Mouse (Mus musculus) heart, embryonic 16.5 days (tissue): ENCODE data around the gene Sufu. TPM values are rescaled to one million over a fixed set of nuclear protein-coding genes. Genes with fewer than 3 reads are reported as not detected.

Experiments
- ATAC-seq: fragments of 200-750 bp; cut with Nextera tagmentation; replicated peaks from 2 replicates; pipeline ENCODE4 v1.8.0; 2017; ENCODE audit warnings: moderate number of reproducible peaks; ENCODE audit not compliant: insufficient read depth, low FRiP score; ENCODE audit errors: extremely low read depth
- H3K27ac ChIP-seq: fragments of 300-500 bp; sonication (generic); 2 replicates; pipeline ENCODE4 v1.5.1; 2014; ENCODE audit warnings: mild to moderate bottlenecking, low read length, control low read depth, moderate library complexity
- H3K27me3 ChIP-seq: fragments of 300-500 bp; sonication (generic); 2 replicates; pipeline ENCODE4 v1.6.1; 2014; ENCODE audit warnings: low read length, mixed read lengths; ENCODE audit not compliant: control insufficient read depth, insufficient read depth
- H3K36me3 ChIP-seq: fragments of 300-500 bp; sonication (generic); 2 replicates; pipeline ENCODE4 v1.6.1; 2014; ENCODE audit not compliant: control insufficient read depth, insufficient read depth
- H3K4me1 ChIP-seq: fragments of 300-500 bp; sonication (generic); 2 replicates; pipeline ENCODE4 v1.6.1; 2014; ENCODE audit warnings: low read length, mixed read lengths; ENCODE audit not compliant: control insufficient read depth, insufficient read depth
- H3K4me2 ChIP-seq: fragments of 300-500 bp; sonication (generic); 2 replicates; pipeline ENCODE4 v1.6.1; 2014; ENCODE audit warnings: low read depth, mild to moderate bottlenecking, control low read depth, low read length
- H3K4me3 ChIP-seq: fragments of 300-500 bp; sonication (generic); 2 replicates; pipeline ENCODE4 v1.5.1; 2014; ENCODE audit warnings: mild to moderate bottlenecking, control low read depth, low read length
- H3K9ac ChIP-seq: fragments of 300-500 bp; sonication (generic); 2 replicates; pipeline ENCODE4 v1.6.1; 2014; ENCODE audit warnings: low read length, control low read depth
- H3K9me3 ChIP-seq: fragments of 300-500 bp; sonication (generic); replicated peaks from 2 replicates; pipeline ENCODE4 v1.6.1; 2016; ENCODE audit warnings: low read length; ENCODE audit not compliant: control insufficient read depth
- WGBS: fragments of 180-500 bp; shearing (Covaris S2); extraction: QIAGEN DNeasy Blood & Tissue Kit; methylation state at CpG from one replicate; pipeline ENCODE4 v1.1.7; 2014; 5-methylcytosine and 5-hydroxymethylcytosine counted together
- polyA plus RNA-seq: library from polyadenylated mRNA; unstranded; fragments of >200 nt; fragmentation: Nextera tagmentation; extraction: Ambion mirVana; gene quantifications from 2 replicates; pipeline ENCODE4 v1.2.1, GENCODE M21; 2015

Gene Sufu
- polyA plus RNA-seq, 1 experiment from 2014 or later: 17.6 TPM

GRCm38 (mm10) chr19:46416276-46416675 lies 19.6 kb downstream of the Sufu start:
- no peak overlapping the region for H3K9ac ChIP-seq
- WGBS: 61% methylated on average over 9 of the region's 9 CpGs
- H3K4me1 ChIP-seq: peaks cover 10% of the 10 kb centered on the region

GRCm38 (mm10) chr19:46418051-46418450 lies 21.4 kb downstream of the Sufu start:
- Histone ChIP-seq H3K4me1 (peaks cover 3% of the 10 kb centered on the region; the same call in 1 of the 2 replicates), H3K27ac (no peak overlapping the region), H3K9me3 (no peaks in the 10 kb centered on the region), H3K27me3 (no peaks in the 10 kb centered on the region), H3K9ac (no peak overlapping the region), H3K36me3 (no peaks in the 10 kb centered on the region), H3K4me2 (no peak overlapping the region), H3K4me3 (no peak overlapping the region)
- no peak for ATAC-seq
- WGBS: 79% methylated on average over 4 of the region's 4 CpGs

More at GRCm38 (mm10) chr19:46416276-46416675, 19.6 kb downstream of the Sufu start:
- Histone ChIP-seq H3K4me3 (no peak overlapping the region), H3K4me2 (no peak overlapping the region), H3K27me3 (no peaks in the 10 kb centered on the region), H3K27ac (no peak overlapping the region), H3K36me3 (no peaks in the 10 kb centered on the region), H3K9me3 (no peaks in the 10 kb centered on the region)
- ATAC-seq: no peak

GRCm38 (mm10) chr19:46420410-46420809 lies 23.7 kb downstream of the Sufu start:
- H3K9me3 ChIP-seq: no peaks in the 10 kb centered on the region
- H3K4me3 ChIP-seq: no peak overlapping the region
- peaks cover 3% of the 10 kb centered on the region; the same call in 1 of the 2 replicates for H3K4me1 ChIP-seq
- no peak overlapping the region for H3K4me2 ChIP-seq
- 0 out of 2 replicates have a peak, but pooled peaks cover 3% of the 10 kb centered on the region for H3K36me3 ChIP-seq
- H3K27ac ChIP-seq: no peak overlapping the region
- 90% methylated on average over 7 of the region's 7 CpGs for WGBS
- H3K9ac ChIP-seq: no peak overlapping the region
- no peak for ATAC-seq
- H3K27me3 ChIP-seq: no peaks in the 10 kb centered on the region

- ATAC-seq: no peak
- Histone ChIP-seq H3K4me2 (no peak overlapping the region), H3K9me3 (no peaks in the 10 kb centered on the region), H3K27ac (no peak overlapping the region; the same call in 1 of the 2 replicates), H3K4me3 (no peak overlapping the region), H3K9ac (no peak overlapping the region), H3K27me3 (no peaks in the 10 kb centered on the region), H3K36me3 (0 out of 2 replicates have a peak, but pooled peaks cover 3% of the 10 kb centered on the region), H3K4me1 (peaks cover 6% of the 10 kb centered on the region; the same call in 1 of the 2 replicates)
- 54% methylated on average over 11 of the region's 11 CpGs for WGBS
Measured at GRCm38 (mm10) chr19:46422384-46423338, 26.0 kb downstream of the Sufu start.

- H3K4me3 ChIP-seq: no peak overlapping the region
- WGBS: 79% methylated on average over 8 of the region's 8 CpGs
- no peaks in the 10 kb centered on the region for H3K27me3 ChIP-seq
- no peak overlapping the region for H3K4me2 ChIP-seq
- no peak overlapping the region for H3K9ac ChIP-seq
- no peak for ATAC-seq
- 0 out of 2 replicates have a peak overlapping the region, but pooled peaks have one; percentile 9 for H3K27ac ChIP-seq
- H3K9me3 ChIP-seq: no peaks in the 10 kb centered on the region
- H3K4me1 ChIP-seq: peaks cover 6% of the 10 kb centered on the region; the same call in 1 of the 2 replicates
- 0 out of 2 replicates have a peak, but pooled peaks cover 3% of the 10 kb centered on the region for H3K36me3 ChIP-seq
Measured at GRCm38 (mm10) chr19:46425266-46425665, 28.6 kb downstream of the Sufu start.

- Histone ChIP-seq H3K36me3 (0 out of 2 replicates have a peak, but pooled peaks cover 3% of the 10 kb centered on the region), H3K9ac (no peak overlapping the region), H3K27me3 (no peaks in the 10 kb centered on the region), H3K9me3 (no peaks in the 10 kb centered on the region), H3K4me3 (no peak overlapping the region), H3K4me2 (no peak overlapping the region), H3K27ac (no peak overlapping the region), H3K4me1 (peaks cover 6% of the 10 kb centered on the region; the same call in 1 of the 2 replicates)
- WGBS: 81% methylated on average over 12 of the region's 12 CpGs
- ATAC-seq: no peak
Measured at GRCm38 (mm10) chr19:46426488-46426887, 29.8 kb downstream of the Sufu start.

GRCm38 (mm10) chr19:46429250-46429649 lies 32.6 kb downstream of the Sufu start:
- no peak overlapping the region for H3K27ac ChIP-seq
- 0 out of 2 replicates have a peak, but pooled peaks cover 2% of the 10 kb centered on the region for H3K4me1 ChIP-seq
- H3K27me3 ChIP-seq: no peaks in the 10 kb centered on the region
- 0 out of 2 replicates have a peak, but pooled peaks cover 3% of the 10 kb centered on the region for H3K36me3 ChIP-seq
- no peak overlapping the region for H3K9ac ChIP-seq
- H3K4me3 ChIP-seq: no peak overlapping the region
- no peaks in the 10 kb centered on the region for H3K9me3 ChIP-seq
- ATAC-seq: no peak
- no peak overlapping the region for H3K4me2 ChIP-seq

GRCm38 (mm10) chr19:46433712-46434111 lies 37.0 kb downstream of the Sufu start:
- H3K27me3 ChIP-seq: no peaks in the 10 kb centered on the region
- H3K9ac ChIP-seq: no peak overlapping the region
- H3K36me3 ChIP-seq: no peaks in the 10 kb centered on the region
- H3K9me3 ChIP-seq: no peaks in the 10 kb centered on the region
- no peak overlapping the region for H3K27ac ChIP-seq
- ATAC-seq: no peak
- H3K4me3 ChIP-seq: no peak overlapping the region
- 74% methylated on average over 7 of the region's 7 CpGs for WGBS
- H3K4me1 ChIP-seq: no peaks in the 10 kb centered on the region
- H3K4me2 ChIP-seq: no peak overlapping the region

GRCm38 (mm10) chr19:46434148-46434547 lies 37.5 kb downstream of the Sufu start:
- ATAC-seq: no peak
- H3K36me3 ChIP-seq: no peaks in the 10 kb centered on the region
- H3K4me1 ChIP-seq: no peaks in the 10 kb centered on the region
- H3K4me2 ChIP-seq: no peak overlapping the region
- H3K9ac ChIP-seq: no peak overlapping the region
- 75% methylated on average over 9 of the region's 9 CpGs for WGBS
- H3K9me3 ChIP-seq: no peaks in the 10 kb centered on the region
- no peak overlapping the region for H3K4me3 ChIP-seq
- H3K27me3 ChIP-seq: no peaks in the 10 kb centered on the region
- H3K27ac ChIP-seq: no peak overlapping the region
